Mouse (Mus musculus) left cerebral cortex, adult 18-20 months (tissue): ENCODE data around the gene Gpc6. TPM values are rescaled to one million over a fixed set of nuclear protein-coding genes. Genes with fewer than 3 reads are reported as not detected.
A peak's percentile ranks its signal among the peaks of the same experiment; 100 is the strongest.

Experiments used
- DNase-seq, 2 experiments: peaks; one replicate each; pipeline ENCODE4 v3.0.0; 2021 to 2022; ENCODE audit warnings: low spot score in 2 of 2, mixed read lengths in 1 of 2
- total RNA-seq, 2 experiments: library from RNA; stranded (reverse); gene quantifications; 2 replicates each; pipeline ENCODE4 v1.2.3; 2021

Gene Gpc6
- total RNA-seq, 2 experiments from 2014 or later: 12.4 to 12.8 TPM

GRCm38 (mm10) chr14:117361155-117361964 is 436.2 kb downstream of the Gpc6 start:
- DNase-seq: no peak

DNA sequence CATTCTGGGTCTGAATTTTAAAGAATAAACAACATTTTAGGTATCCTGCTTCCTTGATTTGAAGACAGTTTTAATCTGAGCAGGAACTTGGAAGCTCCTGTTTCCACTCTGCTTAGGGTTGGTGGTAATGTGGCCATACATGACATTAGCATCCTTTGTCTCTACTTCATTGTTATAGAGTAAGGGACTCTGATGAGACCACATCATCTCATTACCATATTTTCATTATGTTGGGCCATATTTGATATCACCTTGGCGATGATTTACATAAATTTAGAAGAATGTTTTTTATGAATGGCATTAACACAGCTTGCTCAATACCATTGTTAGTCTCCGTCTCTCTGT is 436.8 kb downstream of the Gpc6 start:
- no peak for DNase-seq

DNA sequence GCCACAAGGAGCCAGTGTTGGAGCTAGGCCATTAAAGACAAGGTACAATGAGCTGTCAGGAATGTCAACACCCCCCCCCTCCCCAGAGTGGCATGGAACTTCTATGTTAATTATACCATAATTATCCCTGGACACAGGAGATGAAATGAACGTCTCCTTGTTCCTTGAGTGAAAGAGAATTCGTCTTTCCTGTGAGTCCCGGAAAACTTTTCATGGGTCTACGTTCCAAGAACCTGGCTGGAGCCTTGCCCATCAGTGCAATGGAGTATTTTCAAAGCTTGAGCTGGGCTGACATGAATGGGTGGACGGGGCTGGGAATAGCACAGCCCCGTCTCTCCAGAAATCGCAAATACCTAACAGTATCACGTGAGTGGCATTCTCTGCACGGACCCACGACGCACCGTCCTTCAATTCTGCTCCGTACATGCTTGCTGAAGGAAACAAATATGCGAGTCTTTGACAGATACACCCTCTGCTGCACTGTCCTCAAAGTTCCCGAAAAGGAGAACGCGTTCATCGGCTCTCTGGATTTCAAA is 444.3 kb downstream of the Gpc6 start:
- DNase-seq: no peak

DNA sequence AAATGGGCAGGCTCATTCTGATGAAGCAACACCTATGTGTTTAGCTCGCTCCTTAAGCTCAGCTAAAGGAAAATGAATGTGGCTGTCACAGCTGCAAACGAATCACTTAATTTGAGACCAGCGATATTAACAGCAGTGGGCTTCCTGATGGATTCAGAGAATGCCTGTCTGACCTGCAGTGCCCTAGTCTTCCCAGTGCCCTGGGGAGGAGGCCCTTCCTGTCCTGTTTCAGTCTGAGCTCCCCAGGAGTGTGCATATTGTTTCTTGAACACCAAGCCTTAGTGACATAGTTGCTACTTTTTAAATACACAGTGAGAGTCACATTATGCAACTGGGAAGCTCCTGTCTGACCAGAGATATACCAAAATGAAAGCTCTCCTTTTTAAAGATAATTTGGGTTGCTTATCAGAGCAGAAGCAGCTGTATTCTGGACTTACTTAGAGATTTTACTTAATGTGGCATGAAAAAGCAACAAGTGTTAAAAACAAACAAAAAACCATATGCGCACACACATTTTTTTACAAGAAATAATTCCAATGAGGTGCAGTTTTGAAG is 451.8 kb downstream of the Gpc6 start:
- no peak for DNase-seq

DNA sequence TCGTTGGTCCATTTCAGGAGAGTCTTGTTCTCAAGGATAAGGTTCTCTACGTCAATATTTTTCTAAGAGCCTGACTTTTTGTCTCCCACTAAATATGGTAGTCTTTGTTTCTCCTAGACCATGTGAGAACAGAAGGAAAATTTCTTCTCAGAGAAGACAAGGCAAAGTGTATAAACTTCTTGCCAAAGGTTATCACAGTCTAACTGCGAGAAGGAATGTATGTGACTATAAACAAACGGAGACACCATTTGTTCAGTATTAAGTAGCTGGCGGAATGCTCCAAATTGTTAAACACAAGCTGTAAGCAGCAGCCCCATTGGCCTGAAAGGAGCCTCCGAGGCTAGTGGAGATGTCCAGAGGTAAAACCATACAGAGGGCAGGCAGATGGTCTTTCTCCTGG is 454.9 kb downstream of the Gpc6 start:
- no peak for DNase-seq

DNA sequence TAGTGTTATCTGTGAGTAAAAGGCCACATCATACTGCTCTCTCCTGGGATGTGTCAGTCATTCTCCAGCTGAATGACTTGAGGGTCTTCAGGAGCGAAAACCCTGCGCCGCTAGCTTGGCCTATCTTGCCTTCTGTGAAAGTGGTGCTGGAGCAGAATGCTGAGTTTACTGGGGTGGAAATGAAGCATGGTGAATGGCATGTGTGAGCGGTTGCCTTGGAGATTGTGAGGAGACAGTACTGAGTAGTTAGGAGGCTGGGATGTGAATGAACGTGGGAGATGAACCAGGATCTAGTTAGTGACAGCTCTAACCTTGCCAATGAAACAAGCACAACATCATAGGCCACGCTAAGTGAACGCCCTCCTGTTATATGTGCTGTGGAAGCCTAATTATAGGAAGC is 458.1 kb downstream of the Gpc6 start:
- DNase-seq: no peak

DNA sequence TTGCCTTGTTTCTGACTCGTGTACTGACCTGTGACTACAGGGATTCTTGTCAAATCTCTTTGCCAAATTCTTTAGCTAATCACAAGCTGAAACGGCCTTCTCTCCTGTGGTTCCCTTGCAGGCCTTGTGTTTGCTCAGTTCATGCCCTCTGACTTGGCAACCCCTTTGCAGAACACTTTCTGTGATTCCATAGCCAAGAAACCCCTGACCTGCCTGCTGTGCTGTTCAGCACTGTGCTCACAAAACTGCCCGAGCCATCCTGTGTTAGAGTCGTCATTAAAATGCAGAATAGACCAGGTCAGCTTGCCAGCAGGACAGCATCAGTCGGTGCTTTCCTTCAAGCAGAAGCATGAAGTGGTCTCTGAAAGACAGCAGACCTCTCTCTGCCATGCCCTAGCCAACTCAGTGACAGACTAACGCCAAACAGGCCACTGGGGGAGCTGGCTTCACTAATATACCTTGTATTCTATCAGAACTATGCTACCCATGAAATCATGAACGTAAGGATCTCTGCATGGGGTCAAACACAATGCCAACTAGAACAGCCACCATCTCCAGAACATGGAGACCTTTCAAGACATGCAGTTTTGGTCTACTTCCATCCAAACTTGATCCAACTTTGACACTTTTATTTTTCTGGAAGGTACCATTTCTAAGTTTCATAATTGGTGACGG is 459.1 kb downstream of the Gpc6 start:
- no peak for DNase-seq

- DNase-seq: no peak
Observed at GRCm38 (mm10) chr14:117385731-117386270, 460.7 kb downstream of the Gpc6 start.

GRCm38 (mm10) chr14:117390794-117391320 is 465.7 kb downstream of the Gpc6 start:
- DNase-seq: no peak

GRCm38 (mm10) chr14:117391412-117391811 is 466.3 kb downstream of the Gpc6 start:
- DNase-seq: no peak

DNA sequence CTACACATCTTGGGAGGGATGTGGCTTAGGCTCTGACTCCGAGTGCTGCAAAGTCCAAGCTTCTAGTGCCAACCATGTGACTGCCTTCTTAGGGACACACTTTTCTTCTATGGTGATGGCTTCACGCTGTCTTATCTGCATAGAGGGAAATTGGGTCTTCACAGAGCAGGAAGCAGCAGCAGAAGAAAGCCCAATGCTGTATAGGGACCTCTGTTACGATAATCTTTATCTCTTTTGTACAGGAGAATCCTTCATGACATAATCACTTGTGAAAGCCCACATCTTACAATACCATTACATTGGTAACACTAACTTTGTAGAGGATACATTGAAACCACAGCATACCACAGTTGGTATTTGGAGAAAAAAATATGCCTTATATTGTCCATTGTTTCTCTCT is 472.1 kb downstream of the Gpc6 start:
- no peak for DNase-seq

DNA sequence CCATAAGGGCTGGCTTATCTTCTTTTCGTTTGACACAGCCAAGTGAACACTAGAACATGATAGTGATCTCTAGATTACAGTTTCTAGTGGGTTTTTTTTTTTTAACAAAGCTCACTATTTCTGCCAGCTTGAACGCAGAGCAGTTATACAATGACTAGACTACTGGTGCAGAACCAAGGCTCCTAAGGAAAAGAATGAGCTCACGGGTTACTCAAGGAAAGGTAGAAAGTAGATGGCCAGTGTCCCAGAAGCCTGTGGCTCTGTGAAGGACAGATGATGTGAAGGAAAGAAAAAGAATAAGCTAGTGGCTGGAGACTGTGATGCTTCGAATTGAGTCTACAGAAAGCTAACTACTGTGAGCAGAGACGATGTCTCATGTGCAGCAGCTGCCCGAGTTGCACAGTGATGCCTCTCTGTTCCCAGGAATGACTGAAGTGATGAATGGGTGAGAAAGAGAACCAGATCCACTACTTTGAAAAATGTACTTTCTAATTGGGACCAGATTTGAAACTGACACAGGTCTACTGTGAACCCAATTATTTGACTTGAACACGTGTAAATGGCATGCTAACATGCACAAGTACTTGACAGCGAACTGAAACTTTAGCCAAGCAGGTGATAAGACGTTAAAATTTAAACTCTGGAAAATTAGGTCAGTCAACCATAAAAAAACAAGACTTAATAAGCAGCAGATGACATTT is 482.9 kb downstream of the Gpc6 start:
- DNase-seq: peak in 1 of 2 experiments; percentile 12

GRCm38 (mm10) chr14:117408525-117408835 is 483.4 kb downstream of the Gpc6 start:
- peak in 1 of 2 experiments; percentile 19 for DNase-seq

GRCm38 (mm10) chr14:117409778-117410177 is 484.7 kb downstream of the Gpc6 start:
- peak in 1 of 2 experiments; percentile 16 for DNase-seq

- DNase-seq: no peak
Observed at GRCm38 (mm10) chr14:117410511-117410910, 485.4 kb downstream of the Gpc6 start.

- DNase-seq: no peak
Observed at GRCm38 (mm10) chr14:117415045-117415444, 489.9 kb downstream of the Gpc6 start.

DNA sequence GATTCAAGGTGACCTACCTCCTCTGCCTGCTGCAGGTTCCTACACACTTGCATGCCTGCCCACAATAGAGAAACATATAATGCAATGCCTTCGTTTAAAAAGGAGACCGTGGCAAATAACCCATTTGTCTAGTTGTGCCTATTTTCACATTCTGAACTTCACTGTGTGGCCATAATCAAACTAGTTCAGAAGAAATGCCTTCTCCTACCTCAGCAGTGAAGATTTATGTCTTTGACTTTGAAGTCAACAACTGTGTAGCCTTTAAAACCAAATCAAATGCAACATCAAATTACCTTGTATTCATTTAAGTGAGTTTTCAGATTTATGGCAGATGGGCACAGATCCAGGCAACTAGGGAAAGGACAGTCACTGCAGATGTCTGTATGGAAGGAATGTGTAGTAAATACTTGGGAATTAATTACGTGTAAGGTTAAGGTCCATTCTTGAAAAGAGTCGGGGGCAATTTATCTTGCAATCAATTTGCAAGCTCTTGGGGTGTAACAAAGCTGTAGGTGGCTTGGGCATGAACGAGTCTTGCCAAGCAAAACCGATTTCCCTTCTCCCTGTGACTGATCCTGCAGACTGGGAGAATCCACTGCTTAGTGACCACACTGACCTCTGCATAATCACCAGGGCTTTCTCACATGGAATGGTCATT is 494.6 kb downstream of the Gpc6 start:
- DNase-seq: no peak

GRCm38 (mm10) chr14:117421170-117421569 is 496.1 kb downstream of the Gpc6 start:
- DNase-seq: no peak

- peak in 1 of 2 experiments; percentile 5 for DNase-seq
Observed at GRCm38 (mm10) chr14:117426116-117426515, 501.0 kb downstream of the Gpc6 start.

- DNase-seq: no peak
Observed at GRCm38 (mm10) chr14:117427776-117428175, 502.7 kb downstream of the Gpc6 start.

- DNase-seq: no peak
Observed at GRCm38 (mm10) chr14:117435739-117436138, 510.6 kb downstream of the Gpc6 start.
